Mouse (Mus musculus): ENCODE data around the gene Zfp687. TPM values are rescaled to one million over a fixed set of nuclear protein-coding genes. Genes with fewer than 3 reads are reported as not detected.
"Not testable (repeated sequence)": the region's sequence is repeated elsewhere in the genome, so short reads cannot be mapped to it uniquely, and the experiment has no call there.

Zfp687 gene
- polyA plus RNA-seq (2017; shearing (Covaris generic)) = 10 to 100 TPM; 10.9 to 24.0 TPM

DNA sequence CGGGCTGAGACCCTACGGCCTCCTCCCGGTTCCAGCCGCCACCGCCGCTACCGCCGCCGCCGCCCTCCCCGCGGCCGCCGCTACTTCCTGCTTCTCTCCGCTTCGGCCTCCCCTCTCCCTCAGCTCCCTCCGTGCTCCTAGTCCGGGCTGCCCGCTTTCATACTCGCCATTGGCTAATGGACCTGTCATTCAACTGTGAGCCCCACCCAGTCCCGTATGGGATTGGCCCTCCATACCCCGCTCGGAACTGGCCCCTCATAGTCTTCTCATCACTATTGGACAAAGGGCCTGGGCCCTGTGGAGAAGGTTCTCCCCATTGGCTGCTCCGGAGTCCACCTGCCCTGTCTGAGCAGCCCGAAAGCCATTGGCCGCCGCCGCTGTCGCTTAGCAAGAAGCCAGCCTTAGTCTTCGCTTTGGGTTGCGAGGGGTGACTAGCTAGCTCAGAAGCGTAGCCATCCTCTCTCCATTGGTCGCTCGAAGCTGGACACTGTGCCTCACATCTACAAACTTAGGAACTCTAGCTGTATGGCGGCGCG is at the start of gene Zfp687:
Gene Zfp687 (minus strand): TSS at position 112 of the 536 bp plus-strand sequence.
- ATAC-seq = peak; percentile 88

DNA sequence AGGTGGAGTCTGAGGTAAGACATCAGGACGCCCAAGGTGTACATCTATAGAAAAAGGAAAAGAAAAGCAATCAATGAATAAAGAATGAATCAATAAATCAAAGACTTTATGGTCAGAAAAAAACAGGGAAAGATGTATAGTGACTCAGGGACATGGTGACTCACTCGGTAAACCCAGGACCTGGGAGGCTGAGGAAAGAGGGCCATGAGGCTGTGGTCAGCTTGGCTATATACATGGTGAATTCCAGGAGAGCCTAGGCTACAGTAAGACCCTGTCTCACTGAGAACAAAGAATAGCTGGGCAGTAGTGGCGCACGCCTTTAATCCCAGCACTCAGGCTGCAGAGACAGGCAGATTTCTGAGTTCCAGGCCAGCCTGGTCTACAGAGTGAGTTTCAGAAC is 48.5 kb upstream of the Zfp687 start:
- ATAC-seq = no peak

DNA sequence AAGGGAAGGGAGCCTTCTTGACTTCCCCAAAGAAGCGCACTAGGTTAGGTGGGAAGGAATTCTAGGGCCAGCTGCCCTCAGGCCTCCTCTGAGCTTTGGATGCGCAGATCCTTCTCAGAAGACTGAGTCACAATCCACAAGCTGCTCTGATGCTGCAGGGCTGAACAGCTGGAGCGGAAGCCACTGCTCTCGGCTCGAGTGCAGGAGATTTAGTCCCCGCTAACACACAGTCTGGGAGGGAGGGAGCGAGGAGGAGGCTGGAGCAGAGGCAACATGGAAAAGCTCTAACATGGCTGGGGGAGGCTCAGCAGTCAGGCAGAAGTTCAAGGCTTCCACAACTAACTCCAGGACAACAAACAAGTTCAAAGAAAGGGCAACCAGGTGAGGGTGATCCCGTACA is 42.8 kb upstream of the Zfp687 start:
- no peak for ATAC-seq

DNA sequence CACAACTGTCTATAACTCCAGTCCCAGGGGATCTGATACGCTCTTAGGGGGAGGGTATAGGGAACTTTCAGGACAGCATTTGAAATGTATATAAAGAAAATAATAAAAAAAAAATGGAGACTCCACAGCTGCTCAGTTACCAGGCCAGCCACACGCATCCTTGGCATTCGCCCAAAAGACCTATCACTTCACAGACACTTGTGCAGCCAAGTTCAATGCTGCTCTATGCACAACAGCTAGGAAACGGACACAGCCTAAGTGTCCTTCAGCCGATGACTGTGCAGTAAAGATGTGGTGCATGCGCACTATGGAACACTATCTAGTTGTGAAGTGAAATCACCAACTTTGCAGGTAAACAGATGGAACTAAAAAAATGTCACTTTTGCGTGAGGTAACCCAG is 41.0 kb upstream of the Zfp687 start:
- no peak for ATAC-seq

DNA sequence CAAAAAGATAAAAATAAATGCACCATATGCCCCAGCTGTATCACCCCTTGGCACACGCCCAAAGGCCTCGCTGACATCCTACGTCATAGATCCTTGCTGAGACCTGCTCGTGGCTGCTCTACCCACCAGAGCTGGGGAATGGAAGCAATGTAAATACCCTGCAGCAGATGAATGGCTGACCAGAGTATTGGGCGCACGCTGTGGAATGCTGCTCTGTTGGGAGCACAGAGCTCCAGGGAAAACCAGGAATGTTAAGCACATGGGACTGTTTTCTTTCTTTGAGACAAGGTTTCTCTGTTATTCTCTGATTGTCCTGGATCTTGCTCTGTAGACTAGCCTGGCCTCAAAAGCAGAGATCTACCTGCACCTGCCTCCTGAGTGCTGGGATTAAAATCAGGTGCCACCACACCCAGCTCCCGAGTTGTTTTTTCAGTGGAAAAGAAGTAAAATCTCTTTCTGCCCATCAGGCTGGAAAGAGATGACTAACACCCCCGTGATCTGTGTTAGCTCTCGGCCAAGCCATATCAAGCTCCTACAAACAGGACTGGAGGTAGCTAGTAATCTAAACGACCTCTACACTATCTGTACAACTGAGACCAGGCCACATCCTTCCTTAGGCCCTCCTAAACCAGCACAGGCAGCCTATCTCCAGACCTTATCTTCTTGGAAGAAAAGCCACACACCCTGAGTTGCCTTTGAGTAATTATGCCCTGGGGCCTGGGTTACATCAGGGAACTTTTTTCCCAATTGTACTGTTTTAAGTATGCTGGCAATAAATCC is 39.4 kb upstream of the Zfp687 start:
- ATAC-seq = no peak

DNA sequence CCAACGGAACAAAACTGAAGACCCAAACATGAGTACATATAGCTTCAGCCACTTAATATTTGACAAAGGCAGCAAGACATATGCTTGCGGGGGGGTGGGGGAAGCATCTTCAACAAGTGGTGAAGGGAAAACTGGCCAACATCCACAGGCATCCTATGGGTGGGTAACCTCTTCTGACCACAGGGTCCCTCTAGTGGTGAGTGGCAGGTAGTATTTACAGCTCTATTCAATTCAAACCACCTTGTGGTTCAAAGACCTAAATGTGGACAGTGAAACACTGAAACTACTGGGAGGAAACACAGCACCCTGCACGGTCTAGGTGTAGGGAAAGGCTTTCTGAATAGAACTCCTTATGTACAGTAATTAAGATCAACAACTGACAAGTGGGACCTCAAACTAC is 38.5 kb upstream of the Zfp687 start:
- peak; percentile 82 for ATAC-seq

DNA sequence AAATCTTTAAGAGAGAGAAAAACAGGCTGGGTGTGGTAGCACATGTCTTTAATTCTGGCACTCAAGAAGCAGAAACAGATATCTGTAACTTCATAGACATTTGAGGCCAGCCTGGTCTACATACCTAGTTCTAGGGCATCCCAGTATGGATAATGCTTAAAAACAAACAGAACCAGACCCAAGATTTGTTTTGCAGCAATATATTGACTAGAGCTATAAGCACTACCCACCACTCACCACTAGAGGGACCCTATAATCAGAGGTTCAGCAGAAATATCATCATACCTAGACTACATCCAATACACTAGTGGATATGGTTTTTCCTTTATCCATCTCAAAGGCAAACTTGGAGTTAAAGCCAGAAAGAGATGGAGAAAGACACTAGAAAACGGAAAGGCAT is 37.7 kb upstream of the Zfp687 start:
- peak; percentile 91 for ATAC-seq

DNA sequence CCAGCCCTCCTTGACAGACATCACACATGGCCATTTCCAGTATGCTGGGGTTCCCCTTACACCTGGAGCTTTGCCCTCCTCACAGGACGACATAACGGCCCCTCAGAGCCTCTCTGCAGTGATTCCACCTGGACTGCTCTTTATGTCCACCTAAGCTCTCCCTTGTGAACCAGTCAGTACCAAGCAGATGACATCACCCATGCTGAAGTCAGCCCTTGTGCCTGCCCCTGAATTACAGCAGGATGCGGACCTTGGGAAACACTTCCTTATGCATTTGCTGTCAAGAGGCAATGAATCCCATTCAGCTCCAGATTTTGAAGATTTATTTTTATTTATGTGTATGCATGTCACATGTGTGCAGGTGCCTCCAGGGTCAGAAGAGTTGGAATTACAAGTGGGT is 32.7 kb upstream of the Zfp687 start:
- no peak for ATAC-seq

DNA sequence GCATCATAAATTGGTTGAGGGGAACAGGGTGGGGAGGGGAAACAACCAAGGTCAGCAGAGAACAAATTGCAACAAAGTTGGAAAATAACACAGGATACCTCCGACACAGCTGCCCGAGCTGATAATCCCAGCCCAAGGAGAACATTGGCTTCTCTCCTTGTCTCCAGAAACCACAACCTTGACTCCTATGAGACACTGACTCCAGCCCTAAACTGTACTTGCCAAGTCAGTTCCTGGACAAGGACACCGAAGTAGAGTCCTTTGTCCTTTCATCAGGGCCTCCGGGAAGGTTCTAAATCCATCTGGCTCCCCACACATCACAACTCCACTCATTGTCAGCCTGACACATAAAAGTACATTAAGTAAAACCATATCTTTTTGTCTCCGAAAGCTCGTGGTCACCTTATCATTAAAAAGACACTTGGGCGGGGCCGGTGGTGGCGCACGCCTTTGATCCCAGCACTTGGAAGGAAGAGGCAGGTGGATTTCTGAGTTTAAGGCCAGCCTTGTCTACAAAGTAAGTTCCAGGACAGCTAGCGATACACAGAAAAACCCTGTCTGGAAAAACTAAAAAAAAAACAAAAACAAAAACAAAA is 31.3 kb upstream of the Zfp687 start:
- ATAC-seq = no peak

DNA sequence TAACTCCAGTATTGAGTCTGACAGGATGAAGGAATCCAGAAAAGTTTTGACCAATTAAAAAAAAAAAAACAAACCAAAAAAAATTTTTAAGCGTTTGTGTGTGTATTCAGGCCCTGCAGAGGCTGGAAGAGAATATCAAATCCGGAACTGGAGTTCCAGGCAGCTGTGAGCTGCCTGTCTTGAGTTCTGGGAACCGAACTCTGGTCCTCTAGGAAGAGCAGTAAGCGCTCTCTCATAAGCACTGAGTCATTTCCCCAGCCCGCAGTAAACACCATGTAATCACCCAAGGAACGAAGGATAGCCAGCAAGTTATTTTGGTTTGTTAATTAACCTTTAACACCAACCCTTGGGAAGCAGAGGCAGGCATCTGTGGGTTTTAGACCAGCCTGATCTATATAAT is 28.0 kb upstream of the Zfp687 start:
- ATAC-seq = no peak

DNA sequence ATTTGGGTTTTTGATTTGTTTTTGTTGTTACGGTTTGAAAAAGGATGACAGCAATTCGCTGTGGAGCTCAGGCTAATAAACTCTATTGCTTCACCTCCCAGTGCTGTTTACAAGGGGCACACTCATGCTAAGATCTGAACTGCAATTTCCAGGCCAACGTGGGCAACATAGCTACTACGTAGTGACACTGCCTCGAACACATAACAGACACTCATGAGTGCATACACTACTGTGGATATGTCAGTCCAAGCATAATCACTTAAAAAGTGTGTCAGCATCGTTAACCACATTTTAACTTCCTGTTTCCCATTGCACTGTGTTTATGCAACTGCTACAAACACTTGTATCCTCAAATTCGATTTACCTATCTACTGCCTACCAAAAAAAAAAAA is 27.6 kb upstream of the Zfp687 start:
- peak; percentile 75 for ATAC-seq

DNA sequence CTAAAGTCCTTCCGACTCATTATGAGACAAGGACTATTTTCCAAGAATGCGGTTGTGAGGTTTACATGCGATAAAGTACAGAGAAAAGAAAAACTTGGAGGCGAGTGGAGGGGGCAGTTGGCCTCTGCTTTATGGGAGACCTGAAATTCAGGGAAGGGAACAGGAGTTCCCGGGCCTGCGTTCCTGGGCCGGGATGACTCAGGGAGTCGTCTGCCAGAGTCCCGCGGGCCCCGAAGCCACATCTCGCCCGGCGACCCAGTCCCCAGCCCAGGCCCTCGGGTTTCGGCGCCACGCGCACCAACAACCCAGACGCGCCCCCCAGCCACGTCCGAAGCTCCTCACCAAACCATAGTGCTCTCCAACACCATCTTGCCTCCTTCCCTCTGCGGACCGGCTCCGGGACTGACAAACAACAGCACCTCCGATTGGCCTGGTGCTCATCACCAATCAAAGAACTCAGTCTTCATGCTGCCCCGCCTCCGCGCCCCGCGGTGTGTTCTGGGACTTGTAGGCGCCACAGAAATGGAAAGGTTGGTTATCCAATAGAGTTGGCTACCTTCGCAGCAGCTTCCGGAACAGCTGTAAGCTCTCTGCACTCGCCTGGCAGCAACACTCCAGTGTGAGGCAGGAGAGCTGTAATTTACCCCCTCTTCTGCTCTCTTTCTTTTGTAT is 27.1 kb upstream of the Zfp687 start, which contains the start of gene Psmd4:
Gene Psmd4 (minus strand): TSS at position 449 of the 672 bp plus-strand sequence.
- peak; percentile 97 for ATAC-seq

DNA sequence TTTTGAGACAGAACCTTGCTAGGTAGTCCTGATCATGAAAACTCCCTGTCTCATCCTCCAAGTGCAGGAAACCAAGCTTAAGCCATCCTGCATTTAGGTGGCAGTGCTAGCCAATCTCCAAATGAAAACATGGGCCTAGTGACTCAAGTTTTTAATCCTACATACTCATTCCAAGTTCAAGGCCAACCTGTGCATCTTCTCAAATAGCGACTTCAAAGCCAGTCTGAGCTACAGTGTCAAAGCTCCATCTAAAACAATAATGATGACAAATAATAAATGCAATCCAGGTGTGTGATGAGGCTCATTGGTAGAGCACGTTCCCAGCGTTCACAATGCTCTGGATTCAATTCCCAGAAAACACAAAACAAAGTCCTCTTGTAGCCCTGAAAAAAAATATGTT is 26.4 kb upstream of the Zfp687 start:
- no peak for ATAC-seq

DNA sequence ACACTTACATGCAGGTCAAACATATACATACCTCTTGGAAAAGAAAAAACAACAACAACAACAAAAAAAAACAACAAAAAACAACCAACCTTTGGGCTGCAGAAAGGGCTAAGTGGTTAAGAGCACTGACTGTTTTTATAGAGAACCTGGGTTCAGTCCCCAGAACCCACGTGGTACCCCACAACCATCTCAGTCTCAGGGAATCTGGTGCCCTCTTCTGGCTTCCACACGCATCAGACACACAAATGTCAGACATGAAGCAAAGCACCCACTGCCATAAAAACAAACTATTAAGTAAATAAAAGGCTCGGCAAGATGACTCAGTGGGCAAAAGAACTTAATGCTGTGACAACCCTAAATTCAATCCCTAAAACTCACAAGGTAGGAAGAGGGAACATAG is 14.7 kb upstream of the Zfp687 start:
- ATAC-seq = no peak

DNA sequence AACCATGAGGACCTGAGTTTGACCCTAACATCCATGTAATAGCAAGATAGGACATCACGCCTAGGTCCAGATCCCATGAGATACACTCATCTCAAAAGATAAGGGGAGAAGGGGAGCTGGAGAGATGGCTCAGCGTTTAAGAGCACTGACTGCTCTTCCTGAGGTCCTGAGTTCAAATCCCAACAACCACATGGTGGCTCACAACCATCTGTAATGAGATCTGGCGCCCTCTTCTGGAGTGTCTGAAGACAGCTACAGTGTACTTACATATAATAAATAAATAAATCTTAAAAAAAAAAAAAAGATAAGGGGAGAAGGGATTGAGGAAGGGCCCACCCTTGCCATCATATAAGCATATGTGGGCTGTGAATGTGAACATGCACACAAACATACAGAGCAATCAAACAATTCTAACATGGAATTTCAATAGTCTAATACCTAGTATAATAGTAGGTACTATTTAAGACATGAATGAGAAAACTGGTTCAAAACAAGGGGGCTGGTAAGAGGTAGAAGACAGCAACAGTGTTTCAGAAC is 14.1 kb upstream of the Zfp687 start:
- not testable (repeated sequence) for ATAC-seq

DNA sequence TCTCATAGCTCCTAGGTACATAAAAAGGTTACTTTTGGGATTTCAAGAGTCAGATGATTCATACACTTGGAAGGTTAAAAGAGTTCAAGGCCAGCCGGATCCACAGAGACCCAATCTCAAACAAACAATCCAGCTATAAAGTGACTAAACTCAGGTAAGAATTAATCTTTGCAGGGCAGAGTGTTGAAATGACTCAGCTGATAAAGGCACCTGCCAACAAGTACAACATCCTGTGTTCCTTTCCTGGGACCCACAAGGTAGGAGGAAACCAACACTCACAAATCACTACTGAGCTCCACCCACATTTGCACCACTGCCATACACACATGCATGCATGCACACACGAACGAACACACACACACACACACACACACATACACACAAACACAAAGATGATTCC is 13.4 kb upstream of the Zfp687 start:
- ATAC-seq = peak; percentile 78

DNA sequence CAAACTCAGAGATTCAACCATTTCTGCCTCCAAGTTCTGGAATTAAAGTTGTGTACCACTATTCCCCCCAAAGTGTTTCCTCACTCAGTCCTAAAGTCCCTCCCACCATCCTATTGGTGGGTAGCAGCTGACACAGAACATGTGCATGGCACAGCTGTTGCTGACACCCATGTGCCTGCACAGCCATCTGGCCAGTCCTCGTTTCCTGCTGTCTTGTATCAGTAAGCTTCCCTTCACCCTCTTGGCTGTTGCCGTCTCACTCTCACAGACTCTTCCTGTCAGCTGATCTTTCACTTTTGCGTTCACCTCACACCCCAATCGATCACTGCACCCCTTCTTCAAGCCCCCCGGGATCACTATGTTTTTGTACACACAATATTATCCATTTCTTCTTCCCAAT is 12.5 kb upstream of the Zfp687 start:
- peak; percentile 88 for ATAC-seq

DNA sequence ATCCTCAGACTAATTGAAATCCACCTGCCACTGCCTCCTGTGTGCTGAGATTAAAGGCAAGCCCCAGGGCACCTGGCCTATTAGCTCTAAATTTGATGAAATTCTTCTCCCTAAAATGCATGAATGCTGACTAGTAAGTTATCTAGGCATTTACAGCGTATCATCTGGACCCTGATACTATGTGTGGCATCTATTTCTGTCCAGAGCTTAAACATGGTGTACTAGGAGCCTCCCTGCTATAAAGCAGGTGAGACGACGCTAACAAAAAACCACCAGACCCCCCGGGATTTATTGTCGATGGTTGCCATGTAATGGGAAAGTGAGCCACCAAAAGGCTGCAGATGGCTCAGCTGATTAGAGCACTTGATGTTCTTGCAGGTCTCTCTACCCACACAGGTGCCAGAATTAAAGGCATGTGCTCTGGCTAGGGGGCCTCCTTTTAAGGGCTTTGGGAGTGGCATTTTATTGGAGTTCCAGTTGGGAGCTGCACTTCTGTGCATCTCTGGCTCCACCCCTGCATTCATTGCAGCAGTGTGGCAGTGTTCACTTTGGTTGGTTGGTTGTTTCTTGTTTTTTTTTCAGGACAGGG is 11.9 kb upstream of the Zfp687 start:
- no peak for ATAC-seq

DNA sequence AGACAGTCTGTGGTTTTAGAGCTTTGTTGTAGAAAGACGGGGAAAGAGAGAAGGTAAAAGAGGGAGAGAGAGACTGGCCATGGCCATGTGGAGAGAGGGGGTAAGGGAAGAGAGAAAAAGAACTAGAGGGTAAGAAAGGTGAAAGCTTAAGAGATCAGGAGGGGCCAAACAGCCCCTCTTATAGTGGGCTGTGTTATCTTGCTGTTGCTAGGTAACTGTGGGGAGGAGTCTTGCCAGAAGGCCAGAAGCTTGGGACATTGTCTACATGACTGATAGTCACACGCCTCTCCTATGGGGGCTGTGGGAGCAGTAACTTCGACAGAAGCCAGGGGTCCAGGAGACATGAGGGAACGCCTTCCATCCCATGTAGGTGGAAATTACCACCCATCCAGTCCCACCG is 10.0 kb upstream of the Zfp687 start:
- no peak for ATAC-seq

DNA sequence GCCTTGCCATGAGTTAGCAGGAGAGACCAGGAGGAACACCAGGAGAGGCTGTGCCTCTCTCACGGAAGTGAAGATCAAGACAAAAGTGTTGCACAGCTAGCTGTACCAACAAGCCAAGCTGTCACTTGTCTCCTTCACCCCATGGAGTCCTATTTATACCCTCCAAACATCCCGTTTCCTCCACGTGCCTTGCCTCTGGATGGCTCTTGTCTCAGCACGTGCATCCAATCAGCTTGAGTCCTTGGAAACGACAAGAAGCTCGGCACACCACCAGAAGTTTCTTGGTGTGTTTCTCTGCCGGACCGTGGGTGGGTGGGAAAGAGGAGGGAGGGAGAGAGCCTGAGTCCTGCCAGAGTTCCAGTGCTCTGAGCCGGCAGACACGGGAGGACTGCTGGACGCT is 9.3 kb upstream of the Zfp687 start:
- ATAC-seq = no peak

DNA sequence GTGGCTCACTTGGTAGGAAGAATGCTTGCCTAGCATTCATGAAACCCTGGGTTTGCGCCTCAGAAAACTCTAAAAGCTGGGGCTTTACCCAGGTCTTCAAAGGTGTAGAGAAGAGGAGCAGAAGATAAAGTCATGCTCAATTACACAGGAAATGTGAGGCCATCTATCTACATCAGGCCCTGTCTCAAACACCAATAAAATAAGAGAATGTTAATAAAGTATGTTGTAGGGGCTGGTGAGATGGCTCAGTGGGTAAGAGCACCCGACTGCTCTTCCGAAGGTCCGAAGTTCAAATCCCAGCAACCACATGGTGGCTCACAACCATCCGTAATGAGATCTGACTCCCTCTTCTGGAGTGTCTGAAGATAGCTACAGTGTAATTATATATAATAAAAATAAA is 5.7 kb upstream of the Zfp687 start:
- ATAC-seq = not testable (repeated sequence)

DNA sequence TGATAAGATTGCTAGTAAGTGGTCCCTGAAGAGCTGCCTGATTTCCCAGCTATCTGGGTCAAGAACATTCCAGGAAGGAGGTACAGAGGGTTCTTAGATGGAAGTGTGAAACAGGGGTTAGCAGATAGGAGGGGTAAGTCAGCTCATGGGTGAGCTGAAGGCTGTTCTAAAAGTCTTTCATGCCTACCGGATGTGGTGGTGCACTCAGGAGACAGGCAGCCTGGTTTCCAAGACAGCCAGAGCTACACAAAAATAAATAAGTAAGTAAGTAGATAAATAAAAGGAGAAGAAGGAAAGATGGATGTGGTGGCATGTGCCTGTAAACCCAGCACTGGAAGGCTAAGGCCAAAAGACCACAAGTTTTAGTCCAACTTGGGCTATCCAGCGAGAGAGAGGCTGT is 3.5 kb upstream of the Zfp687 start:
- peak; percentile 13 for ATAC-seq

DNA sequence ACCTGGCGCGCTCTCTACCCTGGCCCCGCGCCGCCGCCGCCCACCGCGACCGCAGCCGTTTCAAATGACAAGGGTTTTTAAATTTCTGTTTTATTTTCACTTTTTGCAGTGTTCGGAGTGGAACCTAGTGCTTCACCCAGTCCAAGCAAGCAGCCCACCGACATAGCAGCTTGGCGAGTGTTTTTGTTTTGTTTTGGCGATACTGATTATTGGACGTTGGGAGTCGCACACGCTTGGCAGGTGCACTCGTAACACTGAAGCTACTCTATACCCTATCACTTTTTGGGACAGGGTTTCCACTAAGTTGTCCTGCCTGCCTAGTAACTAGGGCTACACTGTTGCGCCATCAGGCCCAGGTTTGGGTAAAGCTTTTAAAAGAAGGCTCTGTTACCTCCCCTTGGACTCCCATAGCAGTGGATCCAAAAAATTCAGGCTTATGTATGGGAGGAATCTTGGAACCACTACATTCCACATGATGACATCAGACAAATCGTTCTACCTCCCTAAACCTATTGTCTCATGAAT is 1.3 kb upstream of the Zfp687 start:
- ATAC-seq = no peak

Measured in CD4-positive, CD25-positive, alpha-beta regulatory T cell, adult 4 months (primary cell).